Mouse (Mus musculus): ENCODE measurements around the gene Nrxn2. TPM values are rescaled to one million over a fixed set of nuclear protein-coding genes. Genes with fewer than 3 reads are reported as not detected.
A peak's percentile ranks its signal among the peaks of the same experiment; 100 is the strongest.

Nrxn2 gene
- polyA plus RNA-seq, 1 experiment from 2014 or later, result 1.4 TPM

DNA sequence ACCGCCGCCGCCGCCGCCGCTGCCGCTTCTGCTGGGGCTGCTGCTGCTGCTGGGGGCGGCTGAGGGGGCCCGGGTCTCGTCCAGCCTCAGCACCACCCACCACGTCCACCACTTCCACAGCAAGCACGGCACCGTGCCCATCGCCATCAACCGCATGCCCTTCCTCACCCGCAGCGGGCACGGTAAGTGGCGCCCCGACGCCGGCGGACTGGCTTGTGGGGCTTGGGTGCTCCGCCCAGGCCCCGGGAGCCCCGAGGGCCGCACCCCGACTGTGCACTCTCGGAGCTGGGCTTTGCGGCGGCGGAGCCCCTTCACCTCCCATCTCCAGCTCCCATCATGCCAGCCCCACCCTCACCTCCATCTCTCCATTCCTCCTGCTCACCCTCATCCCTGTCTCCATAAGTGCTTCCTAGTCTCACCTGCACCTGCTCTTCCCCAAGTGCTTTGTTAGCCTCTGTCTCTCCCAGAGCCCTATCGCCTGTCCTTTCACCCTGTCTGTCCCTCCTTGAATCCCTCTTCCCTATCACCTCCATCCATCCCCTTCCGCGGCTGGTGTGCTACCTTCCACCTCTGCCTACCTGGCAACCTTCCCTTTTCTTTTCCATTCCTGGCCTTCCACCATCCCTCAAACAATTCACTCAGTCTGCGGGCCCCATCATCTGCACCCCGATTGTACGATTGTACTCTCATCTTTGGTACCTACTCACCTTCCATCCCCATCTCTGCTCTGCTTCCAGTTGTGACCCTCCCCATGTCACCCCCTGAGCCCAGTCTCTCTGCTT lies 80.0 kb downstream of the Nrxn2 start:
- TF ChIP-seq CTCF (IDR thresholded peaks at IDR 0.05; ENCODE audit: low read depth), result no peak
- no peak overlapping the region for H3K9ac ChIP-seq (ENCODE audit: low read depth, low read length)
- H3K9me3 ChIP-seq (ENCODE audit: control insufficient read depth), result no peaks in the 10 kb centered on the region
- 0 out of 2 replicates have a peak, but pooled peaks cover 9% of the 10 kb centered on the region for H3K4me1 ChIP-seq (replicated peaks; ENCODE audit: control insufficient read depth, insufficient read depth, low read length)
- no peaks in the 10 kb centered on the region for H3K36me3 ChIP-seq (ENCODE audit: control insufficient read depth, insufficient read depth)
- H3K27me3 ChIP-seq (replicated peaks; ENCODE audit: control insufficient read depth, insufficient read depth, low read length), result peaks cover 88% of the 10 kb centered on the region
- 5% methylated on average over 32 of the region's 38 CpGs for WGBS
- H3K4me2 ChIP-seq (replicated peaks; ENCODE audit: low read depth), result peak overlapping the region; percentile 57
- H3K4me3 ChIP-seq (ENCODE audit: low read depth, low read length), result peak overlapping the region; percentile 30
- H3K27ac ChIP-seq (ENCODE audit: low read depth, low read length), result no peak overlapping the region
- ATAC-seq, result no peak

DNA sequence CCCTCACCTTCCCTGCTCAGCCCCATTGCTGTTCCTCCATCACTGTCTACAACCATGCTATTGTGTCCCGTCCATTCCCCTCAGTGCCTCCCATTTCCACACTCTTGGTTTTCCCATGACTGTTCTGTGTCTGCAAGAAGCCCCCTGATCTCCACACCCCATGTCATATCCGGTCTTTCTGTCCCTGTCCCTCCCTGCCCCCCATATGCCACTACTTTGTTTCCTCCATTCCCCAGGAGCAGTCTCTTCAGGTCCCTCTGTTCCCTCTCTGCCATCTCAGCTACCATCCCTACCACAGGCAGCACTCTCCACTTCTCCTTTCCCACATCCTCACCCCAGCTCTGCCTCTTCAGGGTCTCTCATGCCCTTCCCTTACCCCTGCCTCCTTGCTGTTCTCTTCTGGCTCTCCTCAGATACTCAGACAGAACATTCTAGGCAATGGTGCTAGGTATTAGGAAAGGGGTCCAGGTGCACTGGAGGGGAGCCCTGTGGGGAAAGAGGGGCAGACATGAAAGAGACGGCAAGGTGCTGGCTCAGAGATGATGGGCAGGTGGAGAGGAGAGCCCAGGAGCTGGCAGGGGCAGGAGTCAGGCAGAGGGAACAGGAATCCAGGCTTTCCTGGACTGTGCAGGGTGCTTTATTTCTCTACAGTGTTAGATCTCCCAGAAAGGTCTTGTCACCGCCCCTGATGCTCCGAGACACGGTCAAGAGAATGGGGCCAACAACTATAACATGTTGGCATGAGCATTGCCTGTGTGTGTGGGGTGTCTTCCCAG lies 81.5 kb downstream of the Nrxn2 start:
- Histone ChIP-seq H3K36me3 (ENCODE audit: control insufficient read depth, insufficient read depth) (no peaks in the 10 kb centered on the region), H3K4me1 (replicated peaks; ENCODE audit: control insufficient read depth, insufficient read depth, low read length) (0 out of 2 replicates have a peak, but pooled peaks cover 9% of the 10 kb centered on the region), H3K4me3 (ENCODE audit: low read depth, low read length) (no peak overlapping the region), H3K9ac (ENCODE audit: low read depth, low read length) (no peak overlapping the region), H3K9me3 (ENCODE audit: control insufficient read depth) (no peaks in the 10 kb centered on the region), H3K4me2 (replicated peaks; ENCODE audit: low read depth) (no peak overlapping the region), H3K27me3 (replicated peaks; ENCODE audit: control insufficient read depth, insufficient read depth, low read length) (peaks cover 88% of the 10 kb centered on the region), H3K27ac (ENCODE audit: low read depth, low read length) (no peak overlapping the region)
- ATAC-seq, result no peak
- WGBS, result 55% methylated on average over 6 of the region's 6 CpGs
- no peak for TF ChIP-seq CTCF (IDR thresholded peaks at IDR 0.05; ENCODE audit: low read depth)

DNA sequence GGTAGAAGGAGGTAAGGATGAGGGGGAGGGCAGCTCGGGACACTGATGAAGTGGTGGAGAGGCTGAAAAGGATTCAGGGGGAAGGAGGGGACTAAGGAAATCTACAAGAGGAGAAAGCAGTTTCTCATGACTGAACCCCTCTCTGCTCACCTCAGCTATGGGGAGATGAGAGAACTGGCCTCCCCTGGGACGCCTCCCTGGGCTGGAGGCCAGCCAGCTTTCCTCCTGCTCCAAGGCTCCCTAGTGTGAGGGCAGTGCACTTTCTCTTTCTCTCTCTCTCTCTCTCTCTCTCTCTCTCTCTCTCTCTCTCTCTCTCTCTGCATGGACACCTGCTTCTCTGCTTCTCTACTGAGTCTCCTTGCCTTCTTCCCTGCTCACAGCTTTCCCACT lies 82.1 kb downstream of the Nrxn2 start:
- H3K4me3 ChIP-seq (ENCODE audit: low read depth, low read length), result no peak overlapping the region
- H3K9ac ChIP-seq (ENCODE audit: low read depth, low read length), result no peak overlapping the region
- 0 out of 2 replicates have a peak, but pooled peaks cover 9% of the 10 kb centered on the region for H3K4me1 ChIP-seq (replicated peaks; ENCODE audit: control insufficient read depth, insufficient read depth, low read length)
- no peaks in the 10 kb centered on the region for H3K36me3 ChIP-seq (ENCODE audit: control insufficient read depth, insufficient read depth)
- H3K4me2 ChIP-seq (replicated peaks; ENCODE audit: low read depth), result no peak overlapping the region
- 26% methylated on average over 2 of the region's 2 CpGs for WGBS
- peaks cover 88% of the 10 kb centered on the region for H3K27me3 ChIP-seq (replicated peaks; ENCODE audit: control insufficient read depth, insufficient read depth, low read length)
- no peak for TF ChIP-seq CTCF (IDR thresholded peaks at IDR 0.05; ENCODE audit: low read depth)
- no peaks in the 10 kb centered on the region for H3K9me3 ChIP-seq (ENCODE audit: control insufficient read depth)
- ATAC-seq, result no peak
- no peak overlapping the region for H3K27ac ChIP-seq (ENCODE audit: low read depth, low read length)

DNA sequence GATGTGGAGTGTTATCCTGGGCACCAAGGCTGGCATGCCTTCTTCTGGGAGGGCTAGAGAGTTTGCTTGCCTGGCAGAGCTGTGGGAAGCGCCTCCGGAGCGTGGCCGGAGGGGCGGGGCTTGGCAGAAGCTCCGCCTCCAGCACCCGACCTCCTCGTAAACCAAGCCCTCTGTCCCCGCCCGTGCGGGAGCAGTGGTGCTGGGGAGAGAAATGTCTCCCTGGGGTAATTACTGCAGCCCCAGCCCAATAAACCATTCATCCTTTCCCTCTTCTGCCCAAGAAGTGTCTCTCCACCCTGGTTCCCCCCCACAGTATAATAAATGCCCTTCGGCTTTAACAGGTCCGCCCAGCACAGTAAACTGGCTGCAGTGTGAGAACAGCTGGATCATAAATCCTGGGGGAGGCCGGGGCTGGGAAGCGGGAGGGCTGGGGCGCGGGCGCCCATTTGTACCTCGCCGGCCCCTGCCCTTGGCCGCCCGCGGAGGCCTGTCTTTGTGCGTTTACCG lies 83.6 kb downstream of the Nrxn2 start:
- no peak for TF ChIP-seq CTCF (IDR thresholded peaks at IDR 0.05; ENCODE audit: low read depth)
- Histone ChIP-seq H3K27me3 (replicated peaks; ENCODE audit: control insufficient read depth, insufficient read depth, low read length) (peaks cover 87% of the 10 kb centered on the region), H3K4me3 (ENCODE audit: low read depth, low read length) (peak overlapping the region; percentile 27), H3K9ac (ENCODE audit: low read depth, low read length) (no peak overlapping the region), H3K4me2 (replicated peaks; ENCODE audit: low read depth) (peak overlapping the region; percentile 68), H3K36me3 (ENCODE audit: control insufficient read depth, insufficient read depth) (no peaks in the 10 kb centered on the region), H3K4me1 (replicated peaks; ENCODE audit: control insufficient read depth, insufficient read depth, low read length) (0 out of 2 replicates have a peak, but pooled peaks cover 9% of the 10 kb centered on the region), H3K9me3 (ENCODE audit: control insufficient read depth) (no peaks in the 10 kb centered on the region), H3K27ac (ENCODE audit: low read depth, low read length) (no peak overlapping the region)
- WGBS, result under 1% methylated on average over 22 of the region's 25 CpGs
- peak; percentile 20; the same call in 1 of the 2 replicates for ATAC-seq

DNA sequence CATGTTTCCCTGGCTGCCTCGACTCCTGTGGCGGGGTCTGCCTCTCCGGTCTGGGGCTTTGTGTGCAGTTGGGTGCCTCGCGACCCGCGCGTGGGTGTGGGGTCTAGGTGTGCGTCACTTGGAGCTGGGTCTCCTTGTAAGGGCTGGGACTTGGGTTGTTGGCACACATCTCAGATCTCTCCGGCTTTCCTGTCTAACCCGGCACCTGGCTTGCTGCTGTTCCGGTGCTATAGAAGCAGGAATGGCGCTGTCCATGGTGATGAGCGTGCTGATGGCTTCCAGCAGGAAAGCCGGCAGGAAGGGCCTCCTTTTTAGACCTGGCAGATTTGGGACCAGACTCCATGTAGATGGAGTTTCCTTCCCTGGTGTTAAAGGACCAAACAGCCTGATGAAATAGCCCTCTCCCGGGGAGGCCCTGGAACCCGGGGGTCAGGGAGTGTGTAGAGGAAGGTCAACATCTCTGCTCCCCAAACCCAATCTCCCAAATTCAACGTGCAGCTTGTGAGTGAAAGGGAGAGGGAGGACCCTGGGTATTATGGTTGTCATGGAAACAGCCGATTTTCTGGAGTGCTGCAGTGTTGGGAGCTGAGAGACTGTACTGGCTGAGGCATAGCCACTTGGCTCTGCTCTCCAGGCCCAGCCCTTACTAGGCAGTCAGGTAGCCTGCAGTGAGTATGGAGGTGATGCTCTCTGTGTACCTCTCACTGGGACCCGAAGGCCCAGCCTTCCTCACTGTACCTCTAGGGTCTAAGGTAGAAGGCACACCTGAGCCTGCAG lies 84.2 kb downstream of the Nrxn2 start:
- peak; percentile 20; the same call in 1 of the 2 replicates for ATAC-seq
- no peak for TF ChIP-seq CTCF (IDR thresholded peaks at IDR 0.05; ENCODE audit: low read depth)
- no peaks in the 10 kb centered on the region for H3K36me3 ChIP-seq (ENCODE audit: control insufficient read depth, insufficient read depth)
- no peak overlapping the region for H3K9ac ChIP-seq (ENCODE audit: low read depth, low read length)
- 0 out of 2 replicates have a peak, but pooled peaks cover 9% of the 10 kb centered on the region for H3K4me1 ChIP-seq (replicated peaks; ENCODE audit: control insufficient read depth, insufficient read depth, low read length)
- H3K27me3 ChIP-seq (replicated peaks; ENCODE audit: control insufficient read depth, insufficient read depth, low read length), result peaks cover 83% of the 10 kb centered on the region
- H3K9me3 ChIP-seq (ENCODE audit: control insufficient read depth), result no peaks in the 10 kb centered on the region
- H3K27ac ChIP-seq (ENCODE audit: low read depth, low read length), result no peak overlapping the region
- H3K4me2 ChIP-seq (replicated peaks; ENCODE audit: low read depth), result peak overlapping the region; percentile 68
- 4% methylated on average over 20 of the region's 20 CpGs for WGBS
- peak overlapping the region; percentile 27 for H3K4me3 ChIP-seq (ENCODE audit: low read depth, low read length)

All from intestine, postnatal 0 days (tissue).